Mouse (Mus musculus): ENCODE results near the gene Vash2.

The Vash2 gene

DNA sequence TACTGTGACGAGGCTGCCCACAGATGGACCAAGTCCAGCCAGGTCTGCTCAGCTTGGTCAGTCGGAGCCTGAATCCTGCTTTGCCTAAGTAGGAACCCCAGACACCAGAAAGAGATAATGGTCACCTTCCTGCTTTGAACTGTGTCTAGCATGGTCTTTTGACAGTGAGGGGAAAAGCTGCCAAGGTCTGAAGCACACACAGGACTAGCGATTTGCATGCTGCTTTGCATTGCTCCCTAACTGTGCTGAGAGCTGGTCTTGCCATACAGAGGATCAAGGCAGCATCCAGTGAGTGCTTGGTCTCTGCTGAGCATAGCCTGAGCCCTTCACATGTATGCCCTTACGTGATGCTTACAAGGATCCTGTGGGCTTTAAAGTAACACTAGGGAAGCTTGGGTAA, 2.3 kb upstream of the Vash2 start:
- TF ChIP-seq GATA4 (IDR thresholded peaks at IDR 0.05; ENCODE audit: insufficient replicate concordance, low read length) = no peak

DNA sequence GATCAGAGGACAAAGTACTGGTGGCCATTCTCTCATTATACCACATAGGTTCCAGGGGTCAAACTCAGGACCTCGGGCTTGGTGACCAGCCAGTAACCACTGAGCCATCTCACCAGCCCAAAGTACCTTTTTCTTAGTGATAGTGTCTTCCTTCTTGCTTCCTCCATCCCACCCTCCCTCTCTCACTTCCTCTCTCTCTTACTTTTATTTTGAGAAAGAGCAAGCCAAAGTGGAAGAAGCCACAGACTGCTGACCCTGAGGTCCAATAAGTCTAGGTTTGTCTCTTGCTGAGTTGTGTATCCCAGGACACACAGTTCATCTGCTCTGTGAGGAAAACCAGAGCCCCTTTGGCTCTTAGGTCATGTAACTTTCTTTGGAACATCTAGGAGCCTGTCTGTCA, 1.4 kb upstream of the Vash2 start:
- no peak for TF ChIP-seq GATA4 (IDR thresholded peaks at IDR 0.05; ENCODE audit: insufficient replicate concordance, low read length)

DNA sequence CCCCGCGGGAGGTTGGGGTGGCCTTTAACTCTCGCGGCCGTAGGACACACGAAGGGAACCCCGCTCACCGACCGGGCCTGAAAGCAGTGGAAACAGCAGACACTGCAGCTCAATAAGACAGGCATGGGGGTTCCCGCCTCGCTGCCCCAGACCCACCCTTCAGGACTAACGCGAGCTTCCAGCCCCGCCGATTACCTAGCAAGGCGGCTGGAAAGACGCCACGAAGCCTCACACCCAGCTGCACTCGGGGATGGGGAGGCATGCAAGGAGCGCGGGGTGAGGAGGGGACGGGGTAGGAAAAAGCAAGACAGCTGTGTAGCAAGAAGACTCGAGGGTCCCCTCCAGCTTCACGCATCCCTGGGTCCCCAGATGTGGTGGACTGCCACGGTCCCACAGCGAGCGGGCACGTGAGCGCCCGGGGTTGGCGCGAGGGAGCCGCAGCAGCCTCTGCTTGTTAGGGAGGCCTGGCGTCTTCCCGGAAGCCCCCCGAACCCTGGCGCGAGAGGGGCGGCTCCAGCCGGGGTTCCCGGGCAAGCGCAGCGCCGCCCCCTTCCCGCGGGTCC, 504 bp downstream of the Vash2 start:
- no peak for TF ChIP-seq GATA4 (IDR thresholded peaks at IDR 0.05; ENCODE audit: insufficient replicate concordance, low read length)

DNA sequence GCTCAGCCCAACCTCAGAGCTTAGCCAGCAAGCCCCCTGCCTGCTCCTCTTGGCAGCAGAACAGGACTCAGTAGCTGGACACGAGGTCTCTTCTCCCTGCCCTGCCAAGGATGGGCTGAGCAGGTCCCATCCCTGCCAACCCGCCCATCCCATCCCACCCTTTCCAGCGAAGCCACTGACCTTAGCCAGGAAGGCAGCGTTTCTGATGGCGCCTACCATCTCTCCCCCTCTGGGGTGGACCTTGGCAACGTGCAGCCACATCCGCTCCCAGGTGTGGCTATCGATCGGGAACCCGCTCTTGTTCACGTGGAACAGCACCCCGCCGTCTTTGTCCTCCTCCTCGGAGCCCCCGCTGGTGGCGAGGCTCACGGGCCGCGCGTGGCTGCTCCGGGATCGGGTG, 1.1 kb downstream of the Vash2 start:
- TF ChIP-seq GATA4 (IDR thresholded peaks at IDR 0.05; ENCODE audit: insufficient replicate concordance, low read length) = no peak

DNA sequence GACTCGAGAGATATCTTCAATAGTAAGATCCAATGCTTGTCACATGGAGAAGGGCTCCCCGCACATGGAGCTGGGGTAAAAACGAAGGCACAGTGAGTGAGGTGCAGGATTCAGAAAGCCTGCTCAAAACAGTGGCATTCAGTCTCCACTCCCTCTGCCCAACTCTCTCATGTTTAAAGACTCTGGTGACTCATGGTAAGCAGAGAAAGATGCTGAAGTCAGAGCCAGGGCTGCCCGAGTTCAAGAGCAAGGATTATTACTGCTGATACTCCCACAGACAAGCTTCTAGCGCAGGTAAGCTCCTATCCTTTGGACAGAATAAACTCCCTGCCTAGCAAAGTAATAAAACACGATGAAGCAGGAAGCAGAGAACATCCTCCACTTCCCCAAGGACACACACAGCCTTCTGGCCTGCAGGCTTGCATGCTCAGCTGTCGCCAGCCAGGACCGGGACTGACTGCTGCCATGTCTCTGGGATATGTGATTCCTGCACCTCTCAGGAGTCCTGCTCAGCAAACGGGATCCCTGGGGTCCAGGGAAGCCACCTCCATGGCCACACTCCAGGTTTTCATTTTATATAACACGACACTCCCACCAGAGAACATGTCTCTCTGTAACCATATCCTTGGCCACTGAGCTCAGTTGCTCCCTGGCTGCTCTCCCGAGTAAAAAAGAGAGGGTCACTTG, 2.1 kb downstream of the Vash2 start:
- no peak for TF ChIP-seq GATA4 (IDR thresholded peaks at IDR 0.05; ENCODE audit: insufficient replicate concordance, low read length)

DNA sequence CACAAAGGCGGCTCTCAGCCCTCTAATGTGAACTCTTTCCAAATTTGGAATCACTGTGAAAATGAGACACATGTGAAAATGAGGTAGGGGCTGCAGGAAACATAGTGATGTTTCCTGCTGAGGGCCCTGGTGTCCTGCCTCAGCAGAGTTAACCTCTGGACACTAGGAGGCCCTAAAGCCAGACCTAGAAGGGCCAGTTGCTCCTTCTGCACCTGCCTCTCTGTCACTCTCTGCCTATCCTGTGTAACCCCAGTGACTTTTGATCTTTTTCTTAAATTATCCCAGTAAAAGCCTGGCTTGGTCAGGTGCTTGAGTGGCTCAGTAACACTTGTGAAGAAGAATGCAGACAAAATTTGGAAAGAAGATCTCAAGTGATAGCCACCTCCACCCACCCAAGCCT, 4.3 kb downstream of the Vash2 start:
- TF ChIP-seq GATA4 (IDR thresholded peaks at IDR 0.05; ENCODE audit: insufficient replicate concordance, low read length) = no peak

DNA sequence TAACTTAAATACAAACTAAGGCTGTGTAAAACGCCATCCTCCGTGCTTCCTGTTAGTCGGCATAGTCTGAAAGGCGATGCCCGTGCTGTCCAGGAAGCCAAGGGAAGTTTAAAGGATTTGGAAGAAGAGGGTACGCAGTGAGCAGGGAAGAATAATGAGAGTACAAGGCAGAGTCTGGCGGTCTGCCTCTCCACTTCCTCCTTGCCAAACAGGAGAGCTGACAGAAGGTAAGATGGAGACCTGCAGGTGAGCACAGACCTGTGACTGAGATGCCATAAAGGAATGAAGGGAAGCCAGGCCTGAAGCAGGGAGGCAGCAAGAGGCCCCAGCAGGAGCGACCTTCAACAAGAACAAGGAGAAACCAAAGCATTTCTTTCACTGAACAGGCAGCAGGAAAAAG, 4.9 kb downstream of the Vash2 start:
- TF ChIP-seq GATA4 (IDR thresholded peaks at IDR 0.05; ENCODE audit: insufficient replicate concordance, low read length) = no peak

DNA sequence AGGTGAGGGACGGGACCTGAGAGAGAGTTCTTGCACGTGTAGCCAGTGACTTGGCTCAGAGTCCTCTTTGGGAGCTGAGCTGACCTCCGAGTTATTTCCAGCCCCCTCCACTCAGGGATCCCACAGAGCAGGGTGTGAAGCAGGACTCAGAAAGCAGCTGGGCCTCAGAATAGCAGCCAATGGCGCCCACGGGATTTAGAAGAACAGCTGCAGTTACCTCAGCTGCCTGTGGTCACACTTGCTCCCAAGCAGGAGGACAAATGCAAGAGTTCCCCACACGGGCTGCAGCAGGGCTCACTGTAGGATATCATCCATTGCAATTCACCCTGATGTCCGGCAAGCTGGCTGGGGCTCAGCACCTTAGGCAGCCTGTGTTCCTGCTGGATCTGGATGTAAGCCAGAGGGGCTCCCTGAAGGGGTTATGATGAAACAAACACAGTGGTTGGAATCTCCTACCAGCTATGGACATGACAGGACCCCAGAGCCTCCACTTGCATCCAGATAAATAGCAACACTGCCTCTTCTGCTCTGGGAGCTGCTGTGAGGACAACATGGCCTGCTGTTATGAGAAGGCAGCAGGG, 6.4 kb downstream of the Vash2 start:
- TF ChIP-seq GATA4 (IDR thresholded peaks at IDR 0.05; ENCODE audit: insufficient replicate concordance, low read length) = no peak

DNA sequence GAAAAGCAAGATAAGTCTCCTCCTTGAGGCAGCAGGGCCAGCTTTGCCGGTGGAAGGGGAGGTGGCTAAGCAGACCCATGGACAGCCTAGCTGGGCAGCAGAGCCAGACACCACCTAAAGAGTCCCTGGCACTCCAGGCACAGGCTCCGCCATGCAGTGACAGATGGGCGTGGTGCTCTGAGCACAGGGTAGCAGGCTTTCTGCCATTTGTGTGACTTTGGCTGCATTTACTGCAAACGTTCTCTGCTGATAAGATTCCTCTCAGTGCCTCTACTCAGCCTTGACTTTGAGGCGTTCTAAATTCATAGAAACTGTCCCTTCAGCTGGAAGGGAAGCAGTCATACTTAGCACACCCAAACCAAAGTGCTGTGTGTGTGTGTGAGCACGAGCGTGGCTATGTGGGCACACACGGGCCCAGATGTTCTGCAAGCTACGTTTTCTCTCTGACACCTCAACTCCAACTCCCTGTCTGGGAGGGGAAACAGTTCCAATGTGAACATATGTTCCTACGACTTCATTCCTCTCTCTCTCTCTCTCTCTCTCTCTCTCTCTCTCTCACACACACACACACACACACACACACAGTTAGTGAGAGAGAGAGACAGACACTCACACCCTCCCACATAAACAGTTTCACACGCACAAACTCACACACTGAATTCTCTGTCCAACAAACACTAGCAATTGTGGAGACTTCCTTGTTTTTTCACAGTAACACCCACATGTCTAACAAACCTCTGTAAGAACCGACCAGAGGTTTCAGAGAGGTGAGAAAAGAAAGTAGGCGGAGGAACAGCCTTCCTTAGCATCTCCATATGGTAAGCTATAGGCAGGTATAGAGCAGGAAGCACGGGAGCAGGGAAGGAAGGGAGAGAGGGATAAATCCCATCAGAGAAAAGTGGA, 7.1 kb downstream of the Vash2 start:
- TF ChIP-seq GATA4 (IDR thresholded peaks at IDR 0.05; ENCODE audit: insufficient replicate concordance, low read length) = no peak

DNA sequence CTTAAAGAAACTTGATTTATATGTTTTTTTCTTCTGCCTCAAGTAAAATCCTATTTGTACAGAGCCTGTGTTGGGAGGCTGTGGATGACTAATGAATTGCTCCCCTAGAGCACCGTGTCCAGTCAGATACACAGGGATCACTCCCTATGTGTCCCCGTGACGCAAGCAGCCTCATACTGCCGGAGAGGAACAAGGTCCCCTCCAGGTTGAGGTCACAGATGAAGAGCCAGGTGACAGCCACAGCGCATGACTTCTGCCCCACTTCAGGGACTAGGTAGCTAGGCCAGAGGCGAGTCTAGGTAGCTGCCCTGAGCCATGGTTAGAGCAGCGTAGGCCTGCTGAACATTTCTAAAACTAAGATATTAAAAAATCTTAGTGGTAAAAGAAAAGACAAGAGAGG, 11.1 kb downstream of the Vash2 start:
- TF ChIP-seq GATA4 (IDR thresholded peaks at IDR 0.05; ENCODE audit: insufficient replicate concordance, low read length) = no peak

DNA sequence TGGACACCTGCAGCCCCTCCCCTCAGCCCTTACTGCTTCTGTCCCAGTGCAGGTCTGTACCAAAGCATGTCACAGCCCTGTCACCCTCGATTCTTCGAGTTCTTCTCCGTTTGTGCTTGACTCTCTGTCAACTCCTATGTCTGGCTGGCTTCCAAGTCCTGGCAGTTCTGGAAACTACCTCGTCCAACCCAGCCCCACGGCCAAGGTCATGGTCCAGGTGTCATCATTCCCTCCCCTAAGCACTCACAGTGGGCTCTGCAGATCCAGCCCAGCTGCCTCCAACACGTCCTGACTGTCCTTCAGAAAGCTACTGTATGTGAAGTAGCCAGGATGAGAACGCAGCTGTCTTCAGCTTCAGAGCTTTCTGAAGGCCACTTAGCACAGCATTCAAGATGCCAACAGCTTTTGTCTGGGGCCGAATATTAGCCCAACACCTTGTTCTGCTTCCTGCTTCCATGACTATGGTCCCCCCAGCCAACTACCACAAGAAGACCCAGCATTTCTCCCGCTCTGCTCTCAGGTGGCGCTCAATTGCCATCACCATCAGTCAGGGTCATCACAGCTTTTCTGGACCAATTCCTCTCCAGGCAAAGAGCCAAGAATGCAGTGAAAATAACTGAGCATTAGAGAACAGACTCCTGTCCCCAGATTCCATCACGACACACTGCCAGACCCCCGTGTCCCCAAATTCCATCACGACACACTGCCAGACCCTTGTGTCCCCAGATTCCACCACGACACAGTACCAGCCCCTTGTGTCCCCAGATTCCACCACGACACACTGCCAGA, 13.9 kb downstream of the Vash2 start:
- no peak for TF ChIP-seq GATA4 (IDR thresholded peaks at IDR 0.05; ENCODE audit: insufficient replicate concordance, low read length)

DNA sequence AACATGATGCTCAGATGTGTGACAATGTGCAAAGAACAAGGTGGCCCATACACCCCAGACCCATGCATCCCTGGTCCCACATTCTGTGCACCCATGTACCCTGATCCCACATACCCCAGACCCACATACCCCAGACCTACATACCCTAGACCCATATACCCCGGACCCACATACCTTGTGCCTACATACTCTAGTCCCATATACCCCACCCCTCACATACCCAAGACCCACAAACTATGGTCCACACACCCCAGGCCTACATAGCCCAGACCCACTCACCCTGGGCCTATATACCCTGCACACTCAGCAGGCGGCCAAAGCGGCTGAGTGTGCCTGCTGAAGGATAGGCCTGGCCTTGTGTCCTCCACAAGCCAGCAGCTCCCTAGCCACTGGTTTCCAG, 16.3 kb downstream of the Vash2 start:
- TF ChIP-seq GATA4 (IDR thresholded peaks at IDR 0.05; ENCODE audit: insufficient replicate concordance, low read length) = no peak

DNA sequence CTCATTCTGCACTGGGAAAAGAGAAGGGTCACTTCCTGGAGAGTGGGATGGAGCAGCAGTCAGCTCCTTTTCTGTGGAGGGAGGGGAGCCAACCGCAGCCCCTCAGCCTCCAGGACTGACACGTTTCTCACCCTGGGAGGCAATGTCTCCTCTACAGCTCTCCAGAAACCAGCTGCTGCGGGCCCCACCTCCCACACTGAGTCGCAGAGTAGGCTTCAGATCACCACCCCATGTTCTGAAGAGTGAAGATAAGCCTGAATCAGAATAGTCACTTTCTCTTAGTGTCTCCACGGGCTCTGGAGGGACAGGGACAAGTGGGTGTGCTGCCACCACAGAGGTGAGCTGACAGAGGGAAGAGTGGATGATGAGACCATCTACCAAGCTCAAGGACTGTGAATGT, 20.3 kb downstream of the Vash2 start:
- no peak for TF ChIP-seq GATA4 (IDR thresholded peaks at IDR 0.05; ENCODE audit: insufficient replicate concordance, low read length)

DNA sequence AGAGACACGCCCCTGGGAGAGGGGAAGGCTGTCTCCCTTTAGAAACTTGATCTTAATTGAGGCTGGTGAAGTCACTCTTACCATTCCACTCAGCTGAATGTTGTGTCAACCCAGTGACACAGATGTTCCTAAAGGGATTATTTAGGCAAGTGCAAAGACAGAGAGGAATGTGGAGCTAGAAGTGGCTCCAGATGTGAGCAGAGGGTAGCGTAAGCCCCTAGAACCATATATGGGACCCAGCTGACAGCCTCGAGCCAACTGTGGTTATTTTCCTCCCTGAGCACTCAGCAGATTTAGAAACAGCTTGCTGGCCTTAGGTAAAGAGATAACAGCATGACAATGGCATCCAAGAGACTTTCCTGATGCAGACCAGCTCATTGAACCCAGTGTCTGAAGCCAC, 26.1 kb downstream of the Vash2 start:
- TF ChIP-seq GATA4 (IDR thresholded peaks at IDR 0.05; ENCODE audit: insufficient replicate concordance, low read length) = no peak

DNA sequence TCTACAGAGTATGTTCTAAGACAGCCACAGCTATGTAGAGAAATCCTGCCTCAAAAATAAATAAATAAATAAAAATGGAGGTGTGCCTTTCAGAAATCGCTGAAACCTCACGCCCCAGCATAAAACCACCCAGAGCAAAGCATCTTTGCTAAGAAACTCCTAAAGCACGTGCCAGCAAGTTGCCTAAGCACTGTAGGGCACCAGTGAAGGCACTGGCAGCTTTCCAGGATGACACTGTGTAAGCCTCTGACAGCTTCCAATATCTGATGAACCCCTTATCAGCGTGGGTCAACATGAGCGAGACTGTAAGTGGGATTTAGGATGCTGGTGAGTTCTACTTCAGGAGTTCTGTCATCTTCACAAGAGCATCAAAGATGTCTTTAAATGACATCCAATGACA, 28.1 kb downstream of the Vash2 start:
- no peak for TF ChIP-seq GATA4 (IDR thresholded peaks at IDR 0.05; ENCODE audit: insufficient replicate concordance, low read length)
